Mouse (Mus musculus) kidney, adult 2 months (tissue): ENCODE data around the gene Rccd1. TPM values are rescaled to one million over a fixed set of nuclear protein-coding genes. Genes with fewer than 3 reads are reported as not detected.

ENCODE experiments used
- DNase-seq: peaks from one replicate; pipeline ENCODE4 v3.0.0; 2021
- H3K27ac ChIP-seq: fragments of 200-500 bp; 2 replicates; pipeline ENCODE4 v1.5.1; 2012; ENCODE audit warnings: low read depth, low read length, control low read depth, inconsistent platforms; ENCODE audit not compliant: insufficient read depth
- H3K27me3 ChIP-seq: fragments of 200-500 bp; replicated peaks from 2 replicates; pipeline ENCODE4 v1.6.1; 2012; ENCODE audit warnings: mild to moderate bottlenecking, moderate library complexity, low read length, inconsistent platforms; ENCODE audit not compliant: control insufficient read depth, insufficient read depth
- H3K36me3 ChIP-seq: fragments of 200-500 bp; 2 replicates; pipeline ENCODE4 v1.6.1; 2012; ENCODE audit warnings: mild to moderate bottlenecking, moderate library complexity, low read length, inconsistent platforms; ENCODE audit not compliant: control insufficient read depth, insufficient read depth
- H3K4me1 ChIP-seq: fragments of 200-500 bp; 2 replicates; pipeline ENCODE4 v1.6.1; 2011; ENCODE audit warnings: low read length; ENCODE audit not compliant: control insufficient read depth, insufficient read depth
- H3K4me3 ChIP-seq: fragments of 200-500 bp; 2 replicates; pipeline ENCODE4 v1.5.1; 2011; ENCODE audit warnings: mild to moderate bottlenecking, low read depth, low read length, control low read depth; ENCODE audit not compliant: insufficient read depth
- CTCF ChIP-seq: fragments of 200-500 bp; conservative IDR thresholded peaks from 2 replicates; pipeline ENCODE4 v1.5.1; 2011; ENCODE audit warnings: low read depth, mild to moderate bottlenecking, control low read depth, low read length, moderate library complexity, mixed read lengths; ENCODE audit not compliant: insufficient read depth, insufficient read length
- POLR2A ChIP-seq: fragments of 200-500 bp; IDR thresholded peaks from one replicate; pipeline ENCODE4 v1.6.1; 2011; ENCODE audit warnings: low read depth, low read length, control low read depth
- WGBS: fragments of 180-500 bp; shearing (Covaris S2); methylation state at CpG from one replicate; pipeline ENCODE4 v1.1.7; 2018; 5-methylcytosine and 5-hydroxymethylcytosine counted together
- polyA plus RNA-seq: library from polyadenylated mRNA; depleted of rRNA; stranded (reverse); fragments of >200 nt; gene quantifications from 2 replicates; pipeline ENCODE4 v1.2.3, GENCODE M21; 2012

Rccd1 gene
- polyA plus RNA-seq, 1 experiment = 3.7 TPM

DNA sequence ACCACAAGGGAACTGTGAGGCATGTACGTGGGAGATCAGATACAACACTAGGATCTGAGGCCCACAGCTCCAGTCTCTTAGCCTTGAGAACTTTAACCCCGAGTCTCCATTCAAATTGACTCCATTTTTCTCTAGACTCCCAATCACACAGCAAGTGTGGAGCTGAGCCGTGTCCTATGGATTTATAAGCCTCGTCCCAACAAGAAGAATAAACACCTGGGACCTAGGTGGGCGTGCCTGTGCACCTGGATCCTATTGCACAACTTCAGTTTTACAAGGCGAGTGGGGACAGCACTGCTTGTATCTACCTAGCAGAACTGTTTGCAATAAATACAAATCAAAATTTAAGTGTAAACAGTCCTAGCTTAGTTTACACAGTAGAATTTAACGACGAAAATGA is 918 bp downstream of the Rccd1 start:
- H3K4me1 ChIP-seq = peaks cover 4% of the 10 kb centered on the region
- H3K36me3 ChIP-seq = 0 out of 2 replicates have a peak, but pooled peaks cover 1% of the 10 kb centered on the region
- 22% methylated on average over 8 of the region's 8 CpGs for WGBS
- TF ChIP-seq POLR2A (no peak), CTCF (no peak)
- H3K4me3 ChIP-seq = no peak overlapping the region; the same call in 1 of the 2 replicates
- no peak overlapping the region for H3K27ac ChIP-seq
- no peak for DNase-seq
- H3K27me3 ChIP-seq = no peaks in the 10 kb centered on the region

DNA sequence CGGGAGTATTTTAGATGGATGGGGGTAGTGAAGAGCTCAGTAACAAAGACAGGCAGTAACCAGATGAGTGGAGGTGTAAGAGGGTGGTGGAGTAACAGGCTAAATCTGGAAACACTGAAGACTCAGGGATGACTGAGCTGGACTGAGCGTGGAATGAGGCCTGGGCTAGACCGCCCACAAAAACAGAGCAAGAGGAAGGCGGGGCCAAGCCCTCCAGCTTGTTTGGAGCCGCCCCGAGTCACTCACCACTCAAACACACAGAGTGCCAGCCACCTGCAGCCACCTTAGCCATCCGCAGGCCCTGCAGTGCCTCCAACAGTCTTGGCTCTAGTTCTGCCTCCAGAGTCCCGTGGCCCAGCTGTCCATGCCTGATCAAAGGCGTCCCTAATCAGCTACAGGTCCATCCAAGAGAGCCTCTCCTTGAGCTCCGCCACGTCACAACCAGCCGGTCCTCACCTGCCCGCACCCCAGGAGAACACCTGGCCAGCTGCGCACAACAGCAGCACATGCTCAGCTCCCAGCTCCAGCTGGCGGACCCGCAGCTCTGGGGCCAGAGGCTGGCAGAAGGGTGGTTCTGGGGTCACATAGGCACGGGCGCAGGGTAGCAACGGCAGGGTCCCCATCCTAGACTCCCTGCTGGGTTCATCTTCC is 4.3 kb downstream of the Rccd1 start:
- Histone ChIP-seq H3K4me1 (peaks cover 4% of the 10 kb centered on the region), H3K27me3 (no peaks in the 10 kb centered on the region), H3K36me3 (no peaks in the 10 kb centered on the region; the same call in 1 of the 2 replicates), H3K4me3 (no peak overlapping the region), H3K27ac (no peak overlapping the region)
- 89% methylated on average over 19 of the region's 19 CpGs for WGBS
- DNase-seq = no peak
- TF ChIP-seq CTCF (no peak), POLR2A (no peak)

GRCm38 (mm10) chr7:80318670-80319069 is 5.6 kb downstream of the Rccd1 start:
- no peak for DNase-seq
- no peak overlapping the region for H3K4me3 ChIP-seq
- H3K27me3 ChIP-seq = no peaks in the 10 kb centered on the region
- 95% methylated on average over 4 of the region's 4 CpGs for WGBS
- peaks cover 4% of the 10 kb centered on the region for H3K4me1 ChIP-seq
- H3K36me3 ChIP-seq = no peaks in the 10 kb centered on the region; the same call in 1 of the 2 replicates
- no peak for TF ChIP-seq CTCF
- TF ChIP-seq POLR2A = no peak
- no peak overlapping the region for H3K27ac ChIP-seq

DNA sequence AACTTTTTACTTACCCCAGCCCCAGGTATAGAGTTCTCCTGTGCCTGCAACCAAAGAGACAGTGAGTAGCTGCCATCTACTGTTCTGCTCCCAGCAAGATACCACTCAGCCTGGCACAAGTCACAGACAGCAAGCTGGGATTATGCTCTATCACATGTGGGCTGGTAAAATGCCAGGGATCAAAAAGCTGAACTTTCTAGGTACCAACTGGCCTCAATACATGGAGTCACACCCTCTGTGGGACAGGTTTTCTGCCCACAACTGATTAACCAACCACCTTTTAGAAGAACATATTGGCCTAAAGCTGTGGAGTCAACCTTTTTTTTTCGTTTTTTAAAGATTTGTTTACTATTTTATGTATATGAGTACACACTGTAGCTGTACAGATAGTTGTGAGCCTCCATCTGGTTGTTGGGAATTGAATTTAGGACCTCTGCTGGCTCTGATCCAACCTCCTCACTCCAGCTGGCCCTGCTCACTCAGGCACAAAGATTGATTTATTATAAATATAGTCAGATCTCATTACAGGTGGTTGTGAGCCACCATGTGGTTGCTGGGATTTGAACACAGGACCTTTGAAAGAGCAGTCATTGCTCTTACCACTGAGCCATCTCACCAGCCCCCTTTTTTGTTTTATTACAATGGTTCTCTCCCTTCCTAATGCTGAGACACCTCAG is 6.7 kb downstream of the Rccd1 start:
- Histone ChIP-seq H3K4me1 (no peaks in the 10 kb centered on the region), H3K36me3 (no peaks in the 10 kb centered on the region; the same call in 1 of the 2 replicates)

DNA sequence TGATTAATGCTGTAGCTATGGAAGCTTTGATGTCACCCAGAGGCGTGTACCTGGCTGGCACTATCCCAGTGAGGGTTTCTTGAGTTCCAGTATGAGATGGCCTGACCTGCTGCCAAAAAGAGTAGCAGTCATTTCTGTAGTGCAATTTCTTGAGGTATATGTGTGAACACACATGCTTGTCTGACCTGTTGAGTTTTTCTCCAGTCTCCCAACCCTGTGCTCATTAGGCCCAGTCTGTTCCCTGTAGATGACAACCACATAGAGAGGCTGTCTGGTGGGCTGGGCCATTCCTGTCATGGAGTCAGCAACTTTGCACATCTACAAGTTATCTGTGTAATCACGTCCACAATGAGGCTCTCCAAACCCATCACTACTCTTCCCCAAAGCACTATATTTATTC is 8.5 kb downstream of the Rccd1 start:
- DNase-seq = no peak
- H3K4me1 ChIP-seq = no peaks in the 10 kb centered on the region
- H3K27me3 ChIP-seq = no peaks in the 10 kb centered on the region
- 92% methylated on average over 2 of the region's 2 CpGs for WGBS
- H3K36me3 ChIP-seq = no peaks in the 10 kb centered on the region; the same call in 1 of the 2 replicates
- H3K27ac ChIP-seq = no peak overlapping the region
- TF ChIP-seq CTCF = no peak
- TF ChIP-seq POLR2A = no peak
- H3K4me3 ChIP-seq = no peak overlapping the region

More for the DNA sequence above, 6.7 kb downstream of the Rccd1 start:
- Histone ChIP-seq H3K4me3 (no peak overlapping the region), H3K27me3 (no peaks in the 10 kb centered on the region), H3K27ac (no peak overlapping the region)
- WGBS = 62% methylated on average over 1 of the region's 1 CpGs
- no peak for TF ChIP-seq CTCF
- peak; percentile 36 for DNase-seq

GRCm38 (mm10) chr7:80310771-80311170 is 13.5 kb downstream of the Rccd1 start:
- Histone ChIP-seq H3K27me3 (no peaks in the 10 kb centered on the region), H3K27ac (no peak overlapping the region), H3K4me1 (no peaks in the 10 kb centered on the region), H3K4me3 (no peak overlapping the region), H3K36me3 (no peaks in the 10 kb centered on the region)
- WGBS = 79% methylated on average over 7 of the region's 7 CpGs
- no peak for TF ChIP-seq POLR2A
- TF ChIP-seq CTCF = no peak
- no peak for DNase-seq

GRCm38 (mm10) chr7:80307766-80308165 is 16.5 kb downstream of the Rccd1 start:
- TF ChIP-seq CTCF = no peak
- no peak for TF ChIP-seq POLR2A
- 67% methylated on average over 3 of the region's 3 CpGs for WGBS
- Histone ChIP-seq H3K4me1 (no peaks in the 10 kb centered on the region), H3K27me3 (no peaks in the 10 kb centered on the region), H3K36me3 (no peaks in the 10 kb centered on the region), H3K4me3 (no peak overlapping the region), H3K27ac (no peak overlapping the region)
- no peak for DNase-seq
